Mouse (Mus musculus) spleen, postnatal 14 days (tissue): ENCODE results near the gene Zfp280b.
"Not testable (repeated sequence)": the region's sequence is repeated elsewhere in the genome, so short reads cannot be mapped to it uniquely, and the experiment has no call there.

Experiments used
- DNase-seq, 2 experiments: peaks; one replicate each; pipeline ENCODE4 v3.0.0; 2021 to 2022; ENCODE audit warnings: low spot score in 2 of 2

Gene Zfp280b

DNA sequence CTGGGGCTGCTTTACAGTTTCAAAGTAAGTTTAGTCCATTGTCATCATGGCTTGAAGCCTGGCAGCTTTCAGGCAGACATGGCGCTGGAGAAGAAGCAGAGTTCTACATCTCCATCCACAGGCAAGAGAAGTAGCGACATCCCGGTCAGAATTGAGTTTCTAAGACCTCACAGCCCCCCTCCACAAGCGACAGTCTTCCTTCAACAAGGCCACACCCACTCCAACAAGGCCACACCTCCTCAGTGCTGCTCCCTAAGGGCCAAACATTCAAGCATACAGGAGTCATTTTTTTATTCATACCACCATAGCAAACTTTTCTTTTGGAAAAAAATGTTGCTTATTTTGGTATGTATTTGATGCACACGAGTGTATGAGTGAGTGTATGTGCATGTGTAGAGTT, 2.0 kb upstream of the Zfp280b start:
- DNase-seq = no peak

DNA sequence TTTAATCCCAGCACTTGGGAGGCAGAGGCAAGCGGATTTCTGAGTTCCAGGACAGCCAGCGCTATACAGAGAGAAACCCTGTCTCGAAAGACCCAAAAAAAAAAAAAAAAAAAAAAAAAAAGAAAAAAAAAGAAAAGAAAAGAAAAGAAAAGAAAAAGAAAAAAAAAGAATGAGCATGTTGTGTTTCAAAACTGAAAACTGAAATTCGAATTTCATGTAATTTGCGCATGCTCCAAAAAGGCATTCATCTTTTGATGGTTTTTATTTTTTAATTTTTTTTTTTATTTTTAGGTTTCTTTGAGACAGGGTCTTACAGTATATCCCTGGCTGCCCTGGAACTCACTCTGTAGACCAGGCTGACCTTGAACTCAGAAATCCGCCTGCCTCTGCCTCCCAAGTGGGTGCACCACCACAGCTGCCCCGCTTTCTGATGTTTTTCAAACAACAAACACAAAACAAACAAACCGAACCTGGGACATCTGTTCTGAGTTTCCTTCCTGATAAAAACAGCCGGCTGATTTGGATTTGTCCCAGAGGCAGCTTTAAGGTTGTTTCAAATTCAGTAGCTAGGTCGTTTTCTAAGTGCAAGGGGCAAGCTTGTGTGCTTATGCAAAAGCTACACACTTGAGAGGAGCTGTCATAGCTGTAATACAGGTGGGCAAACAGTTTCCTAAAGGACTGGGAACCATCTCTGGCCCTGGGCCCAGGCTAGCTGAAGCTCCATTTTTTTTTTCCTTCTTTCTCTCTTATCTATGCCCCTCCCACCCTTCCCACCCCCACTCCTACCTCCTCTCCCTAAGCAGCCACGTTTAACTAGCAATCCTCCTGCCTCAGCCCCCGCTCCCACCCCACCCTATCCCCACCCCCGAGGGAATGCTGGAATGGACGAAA, 694 bp upstream of the Zfp280b start:
- no peak for DNase-seq

DNA sequence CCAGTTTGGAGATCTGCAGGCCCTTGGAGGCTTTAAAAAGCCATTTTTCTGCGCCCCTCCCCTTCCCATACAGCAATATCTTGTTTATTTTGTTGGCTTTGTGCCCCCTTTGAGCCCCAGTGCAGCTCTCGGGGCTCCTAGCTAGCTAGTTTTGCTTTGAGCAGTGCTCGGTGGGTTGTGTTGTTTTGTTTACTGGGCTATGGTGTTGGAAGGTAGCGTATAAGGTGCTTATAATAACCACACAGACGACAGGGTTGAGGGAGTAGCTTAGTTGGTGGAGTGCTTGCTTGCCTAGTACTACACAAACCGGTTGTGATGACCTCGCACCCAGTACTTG, 637 bp downstream of the Zfp280b start:
- no peak for DNase-seq

DNA sequence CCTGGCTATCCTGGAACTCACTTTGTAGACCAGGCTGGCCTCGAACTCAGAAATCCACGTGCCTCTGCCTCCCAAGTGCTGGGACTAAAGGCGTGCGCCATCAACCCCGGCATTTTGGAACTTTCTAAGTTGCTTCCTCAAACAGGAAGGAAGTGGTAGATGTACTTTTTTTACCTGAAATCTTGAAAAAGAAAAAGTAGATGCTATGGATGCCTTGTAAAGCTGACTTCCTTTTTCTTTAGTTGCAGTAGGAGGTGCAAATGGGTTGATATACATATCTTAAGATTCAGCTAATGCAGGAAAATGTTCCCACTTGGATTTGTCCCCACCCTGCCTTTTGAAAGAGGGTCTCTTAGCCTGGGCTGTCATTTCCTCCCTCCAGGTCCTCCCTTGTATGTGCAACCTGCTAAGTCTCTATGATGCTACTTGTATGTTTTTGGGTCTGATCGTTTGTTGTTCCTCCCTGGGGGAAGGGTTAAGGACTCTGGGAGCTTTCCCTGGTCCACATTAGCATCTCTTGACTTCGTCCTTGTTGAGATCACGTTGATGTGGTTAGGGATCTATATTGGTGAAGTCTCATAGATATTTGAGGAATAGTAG, 1.7 kb downstream of the Zfp280b start:
- DNase-seq = no peak

DNA sequence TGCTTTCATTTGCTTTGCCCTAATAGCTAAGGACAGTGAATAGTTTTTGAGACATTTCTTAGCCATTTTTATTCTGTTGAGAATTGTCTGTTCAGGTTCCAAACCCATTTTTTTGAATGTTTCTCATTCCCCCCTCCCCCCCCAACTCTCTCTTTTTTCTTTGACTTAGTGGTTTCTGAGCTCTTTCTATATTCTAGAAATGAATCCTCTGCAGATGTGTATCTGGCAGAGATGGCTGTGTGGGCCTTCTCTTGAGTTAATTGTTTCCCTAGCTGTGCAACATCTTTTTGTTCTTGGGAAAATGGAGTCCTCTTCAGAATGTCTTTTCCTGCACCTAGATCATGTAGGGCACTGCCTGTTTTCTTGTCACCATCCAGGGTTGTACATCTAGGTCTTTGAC, 2.8 kb downstream of the Zfp280b start:
- DNase-seq = no peak

DNA sequence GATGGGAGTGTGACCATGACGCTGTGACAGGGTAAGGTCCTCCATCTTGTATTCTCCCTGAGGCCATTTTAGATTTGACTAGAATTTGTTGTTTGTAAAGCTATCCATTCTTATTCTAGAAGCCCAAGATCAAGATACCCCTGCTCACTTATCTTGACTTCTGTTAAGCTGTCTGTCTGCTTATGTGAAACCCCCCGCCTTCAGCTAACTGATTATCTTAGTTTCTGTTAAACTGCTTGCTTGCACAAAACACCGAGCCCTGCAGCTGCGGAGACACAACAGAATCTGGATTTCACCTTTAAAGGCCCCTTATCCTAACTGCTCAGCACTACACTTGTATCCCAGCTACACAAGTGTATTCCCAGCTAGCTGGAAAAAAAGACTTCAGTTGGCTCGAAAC, 4.5 kb downstream of the Zfp280b start:
- no peak for DNase-seq

DNA sequence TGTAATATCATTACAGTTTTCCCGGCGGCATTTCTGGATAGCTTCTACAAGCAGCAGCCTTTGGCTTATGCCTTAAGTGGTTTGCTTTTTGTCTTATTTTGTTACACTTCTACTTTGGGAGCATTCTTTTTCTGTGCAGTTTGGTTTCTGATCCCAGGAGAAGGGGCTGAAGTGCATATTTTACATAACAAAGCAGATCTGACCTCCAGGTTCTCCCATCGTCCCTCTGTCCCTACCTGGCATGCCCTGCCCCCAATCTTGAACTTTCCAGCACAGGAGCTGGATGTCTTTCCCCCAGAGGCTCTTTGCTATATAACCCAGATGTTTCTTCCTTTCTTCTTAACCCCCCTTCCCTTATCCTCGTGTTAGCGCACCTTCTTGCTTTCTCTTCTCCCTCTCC, 12.9 kb downstream of the Zfp280b start:
- no peak for DNase-seq

DNA sequence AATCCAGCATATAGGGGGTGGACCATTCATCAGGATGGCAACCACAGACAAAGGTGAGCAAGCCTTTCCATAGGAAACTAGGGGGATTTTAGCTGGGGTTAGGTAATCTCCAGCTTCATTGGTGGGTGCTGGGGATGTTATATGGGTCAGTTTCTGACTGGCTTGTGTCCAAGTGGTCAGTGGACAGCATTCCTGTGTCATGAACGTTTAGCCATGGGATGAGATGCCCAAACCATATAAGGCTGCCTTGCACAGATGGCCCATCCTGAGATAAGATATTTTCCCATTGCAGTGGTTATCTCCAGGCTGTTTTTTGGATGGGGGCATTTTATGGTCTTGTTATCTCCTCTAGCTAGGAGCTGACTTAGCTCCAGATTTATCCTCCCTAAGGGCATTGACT, 14.3 kb downstream of the Zfp280b start:
- DNase-seq = no peak

DNA sequence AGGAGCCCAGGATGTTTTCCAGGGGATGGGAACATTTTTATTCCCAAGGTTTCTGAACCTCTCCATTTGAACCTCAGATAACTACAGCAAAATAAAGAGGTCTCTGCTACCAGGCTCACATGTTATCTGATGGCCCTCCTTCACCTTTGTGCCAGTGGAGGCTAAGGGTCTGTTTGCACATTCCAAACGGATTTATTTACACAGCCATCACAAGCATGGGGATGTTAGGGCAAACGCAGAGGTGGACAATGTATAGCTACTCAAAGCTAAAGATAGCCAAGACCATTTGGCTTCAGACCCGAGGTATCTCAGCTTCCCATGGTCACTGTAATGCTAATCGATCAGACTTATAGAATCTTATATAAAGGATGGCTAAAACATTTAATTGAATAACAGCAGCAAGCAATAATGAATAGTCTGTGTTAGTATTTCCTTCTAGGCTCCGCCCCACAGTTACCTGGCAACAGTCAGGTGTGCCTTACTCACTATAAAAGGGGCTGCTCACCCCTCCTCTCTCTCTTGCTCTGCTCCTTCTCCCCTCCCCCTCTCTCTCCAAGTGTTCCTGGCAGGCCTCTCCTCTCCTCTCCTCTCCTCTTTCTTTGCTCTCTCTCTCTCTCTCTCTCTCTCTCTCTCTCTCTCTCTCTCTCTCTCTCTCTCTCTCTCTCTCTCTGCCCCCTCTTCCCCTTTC, 14.9 kb downstream of the Zfp280b start:
- no peak for DNase-seq

DNA sequence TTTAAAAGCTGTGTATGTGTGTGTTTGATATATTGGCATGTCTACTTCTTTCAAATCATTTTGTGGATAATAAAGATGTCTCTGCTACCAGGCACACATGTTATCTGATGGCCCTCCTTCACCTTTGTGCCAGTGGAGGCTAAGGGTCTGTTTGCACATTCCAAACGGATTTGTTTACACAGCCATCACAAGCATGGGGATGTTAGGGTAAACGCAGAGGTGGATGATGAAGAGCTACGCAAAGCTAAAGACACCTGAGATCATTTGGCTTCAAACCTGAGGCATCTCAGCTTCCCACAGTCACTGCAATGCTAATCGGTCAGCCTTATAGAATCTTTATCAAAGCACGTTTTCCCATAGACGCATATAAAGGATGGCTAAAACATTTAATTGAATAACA, 16.5 kb downstream of the Zfp280b start:
- DNase-seq = no peak

DNA sequence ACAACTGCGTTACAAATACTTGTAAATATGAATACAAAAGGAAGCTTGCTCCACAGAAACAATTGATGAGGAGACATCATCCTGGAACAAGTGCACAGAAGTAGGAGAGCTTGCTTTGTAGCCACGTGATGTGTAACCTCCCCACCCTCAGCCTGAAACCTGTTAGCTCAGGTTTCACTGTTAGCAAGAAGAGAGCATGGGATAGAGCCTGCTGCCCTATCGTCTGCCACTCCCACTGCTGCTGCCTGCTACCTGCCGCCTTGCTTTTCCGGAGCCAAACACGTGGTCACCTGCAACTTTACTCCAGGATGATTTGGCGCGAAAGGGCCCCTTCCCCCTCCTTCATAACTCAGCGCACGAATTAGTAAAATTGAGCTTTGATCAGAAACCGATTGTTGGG, 19.4 kb downstream of the Zfp280b start:
- no peak for DNase-seq

DNA sequence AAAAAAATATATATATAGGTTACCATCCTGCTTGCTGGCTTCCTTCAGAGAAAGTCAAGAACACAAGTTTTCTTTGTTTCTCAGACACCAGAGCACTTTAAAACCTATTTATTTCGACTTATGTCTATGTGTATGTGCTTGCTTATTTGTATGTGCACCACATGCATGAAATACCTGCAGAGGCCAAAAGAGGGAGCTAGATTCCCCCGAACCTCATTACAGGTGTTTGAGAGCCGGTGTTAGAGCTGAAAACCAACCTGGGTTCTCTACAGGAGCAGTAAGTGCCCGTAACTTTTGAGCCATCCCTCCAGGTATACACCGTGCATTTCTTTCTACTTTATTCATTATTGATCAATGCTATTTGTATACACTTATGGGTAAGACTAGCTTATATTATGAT, 30.0 kb downstream of the Zfp280b start:
- no peak for DNase-seq

DNA sequence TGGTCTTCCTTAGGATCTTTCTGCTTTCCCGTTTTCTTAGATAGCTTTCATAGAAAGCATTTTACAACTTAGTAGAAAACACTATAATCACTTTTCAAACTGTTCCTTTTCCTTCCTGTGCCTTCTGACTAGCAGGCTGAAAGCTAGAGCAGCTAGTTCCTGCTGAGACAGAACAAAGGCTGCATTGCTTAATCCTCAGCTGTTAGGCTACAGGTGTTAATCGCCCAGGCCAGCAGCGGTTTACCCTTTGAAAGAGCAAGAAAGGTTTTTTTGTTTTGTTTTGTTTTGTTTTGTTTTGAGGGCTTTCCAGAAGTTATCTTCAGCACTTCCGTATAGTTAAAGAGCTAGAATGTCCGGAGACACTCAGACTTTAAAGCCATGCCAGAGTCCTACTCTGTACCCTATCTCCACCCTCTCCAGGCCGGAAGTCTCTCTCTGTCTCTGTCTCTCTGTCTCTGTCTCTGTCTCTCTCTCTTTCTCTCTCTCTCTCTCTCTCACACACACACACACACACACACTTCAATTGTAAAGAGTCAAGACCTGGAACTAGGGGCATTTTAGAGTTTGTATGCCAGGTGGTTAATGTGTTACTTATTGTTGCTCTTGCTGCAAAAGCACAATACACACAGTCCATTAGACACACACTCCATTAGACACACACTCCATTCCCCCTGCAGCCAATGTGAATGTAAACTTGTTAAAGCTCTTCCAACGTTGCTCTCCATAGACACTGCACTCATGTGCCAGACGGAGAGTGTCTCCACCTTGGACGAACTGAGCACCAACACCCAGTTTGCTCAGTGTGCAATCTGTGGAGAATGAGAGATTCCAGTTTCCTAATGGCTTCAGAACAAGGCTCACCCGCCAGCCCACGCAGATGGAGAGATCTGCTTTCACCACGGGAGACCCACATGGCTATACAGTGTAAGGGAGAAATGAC, 35.5 kb downstream of the Zfp280b start:
- no peak for DNase-seq

DNA sequence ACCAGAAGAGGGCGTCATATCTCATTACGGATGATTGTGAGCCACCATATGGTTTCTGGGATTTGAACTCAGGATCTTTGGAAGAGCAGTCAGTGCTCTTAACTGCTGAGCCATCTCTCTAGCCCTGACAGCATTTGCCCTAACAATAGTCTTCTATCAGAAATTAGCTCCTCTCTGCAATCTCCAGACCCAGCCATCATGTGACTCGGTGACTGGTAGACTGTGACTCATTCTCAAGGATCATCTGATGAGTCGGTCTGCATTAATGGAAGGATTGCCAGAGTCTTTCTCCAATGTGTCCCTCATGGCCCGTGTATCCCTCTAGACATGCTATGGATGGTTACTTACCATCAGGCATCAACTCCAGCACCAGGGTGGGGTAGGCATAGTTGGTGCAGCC, 39.6 kb downstream of the Zfp280b start:
- not testable (repeated sequence) for DNase-seq

DNA sequence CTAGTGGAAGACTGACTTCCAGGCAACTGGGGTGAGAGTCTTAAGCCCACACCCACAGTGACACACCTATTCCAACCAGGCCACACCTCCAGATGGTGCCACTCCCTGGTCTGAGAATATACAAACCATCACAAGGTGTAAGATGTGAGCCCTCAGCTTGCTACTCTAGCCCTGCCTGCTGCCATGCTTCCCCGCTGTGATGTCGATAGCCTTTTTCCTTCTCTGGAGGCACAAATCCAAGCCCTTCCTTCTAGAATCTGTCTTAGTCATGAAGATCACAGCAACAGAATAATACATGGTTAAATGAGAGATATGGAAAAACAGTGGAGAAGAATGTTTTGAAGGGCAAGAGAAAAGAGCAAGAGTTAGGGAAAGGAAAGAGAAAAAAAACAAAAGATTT, 44.6 kb downstream of the Zfp280b start:
- not testable (repeated sequence) for DNase-seq
